Mouse (Mus musculus): ENCODE measurements around the gene Clec4n. TPM values are rescaled to one million over a fixed set of nuclear protein-coding genes. Genes with fewer than 3 reads are reported as not detected.
"Not testable (repeated sequence)": the region's sequence is repeated elsewhere in the genome, so short reads cannot be mapped to it uniquely, and the experiment has no call there.

The Clec4n gene
- polyA plus RNA-seq, 1 experiment from 2014 or later: 5.1 TPM

- H3K9me3 ChIP-seq (ENCODE audit: control insufficient read depth, low read length); H3K4me1 ChIP-seq (ENCODE audit: control insufficient read depth, insufficient read depth, low read length); H3K4me3 ChIP-seq (ENCODE audit: low read length); ATAC-seq; H3K9ac ChIP-seq (ENCODE audit: low read depth, low read length); H3K27me3 ChIP-seq (replicated peaks; ENCODE audit: control insufficient read depth, insufficient read depth, low read length); H3K4me2 ChIP-seq (ENCODE audit: low read depth, low read length); H3K36me3 ChIP-seq (ENCODE audit: control insufficient read depth, insufficient read depth, low read length); H3K27ac ChIP-seq (ENCODE audit: low read length): not testable (repeated sequence)
- 81% methylated on average over 2 of the region's 2 CpGs for WGBS
Measured at GRCm38 (mm10) chr6:123248862-123249261, 19.2 kb downstream of the Clec4n start.

- H3K4me2 ChIP-seq (ENCODE audit: low read depth, low read length): no peak overlapping the region
- H3K4me1 ChIP-seq (ENCODE audit: control insufficient read depth, insufficient read depth, low read length): no peaks in the 10 kb centered on the region
- H3K9ac ChIP-seq (ENCODE audit: low read depth, low read length): no peak overlapping the region
- no peaks in the 10 kb centered on the region for H3K9me3 ChIP-seq (ENCODE audit: control insufficient read depth, low read length)
- no peak overlapping the region for H3K27ac ChIP-seq (ENCODE audit: low read length)
- no peak overlapping the region for H3K4me3 ChIP-seq (ENCODE audit: low read length)
- H3K27me3 ChIP-seq (replicated peaks; ENCODE audit: control insufficient read depth, insufficient read depth, low read length): no peaks in the 10 kb centered on the region
- H3K36me3 ChIP-seq (ENCODE audit: control insufficient read depth, insufficient read depth, low read length): no peaks in the 10 kb centered on the region
- ATAC-seq: no peak
Measured at GRCm38 (mm10) chr6:123252735-123253134, 23.1 kb downstream of the Clec4n start.

- no peak overlapping the region for H3K9ac ChIP-seq (ENCODE audit: low read depth, low read length)
- no peaks in the 10 kb centered on the region for H3K4me1 ChIP-seq (ENCODE audit: control insufficient read depth, insufficient read depth, low read length)
- H3K27ac ChIP-seq (ENCODE audit: low read length): no peak overlapping the region
- no peak overlapping the region for H3K4me3 ChIP-seq (ENCODE audit: low read length)
- no peaks in the 10 kb centered on the region for H3K36me3 ChIP-seq (ENCODE audit: control insufficient read depth, insufficient read depth, low read length)
- H3K27me3 ChIP-seq (replicated peaks; ENCODE audit: control insufficient read depth, insufficient read depth, low read length): no peaks in the 10 kb centered on the region
- 66% methylated on average over 3 of the region's 3 CpGs for WGBS
- H3K4me2 ChIP-seq (ENCODE audit: low read depth, low read length): no peak overlapping the region
- no peaks in the 10 kb centered on the region for H3K9me3 ChIP-seq (ENCODE audit: control insufficient read depth, low read length)
- ATAC-seq: no peak
Measured at GRCm38 (mm10) chr6:123258946-123259345, 29.3 kb downstream of the Clec4n start.

- no peaks in the 10 kb centered on the region for H3K27me3 ChIP-seq (replicated peaks; ENCODE audit: control insufficient read depth, insufficient read depth, low read length)
- no peak overlapping the region for H3K27ac ChIP-seq (ENCODE audit: low read length)
- H3K9ac ChIP-seq (ENCODE audit: low read depth, low read length): no peak overlapping the region
- ATAC-seq: no peak
- no peaks in the 10 kb centered on the region for H3K9me3 ChIP-seq (ENCODE audit: control insufficient read depth, low read length)
- no peak overlapping the region for H3K4me2 ChIP-seq (ENCODE audit: low read depth, low read length)
- no peaks in the 10 kb centered on the region for H3K4me1 ChIP-seq (ENCODE audit: control insufficient read depth, insufficient read depth, low read length)
- WGBS: 82% methylated on average over 4 of the region's 4 CpGs
- H3K4me3 ChIP-seq (ENCODE audit: low read length): no peak overlapping the region
- H3K36me3 ChIP-seq (ENCODE audit: control insufficient read depth, insufficient read depth, low read length): no peaks in the 10 kb centered on the region
Measured at GRCm38 (mm10) chr6:123259889-123260603, 30.4 kb downstream of the Clec4n start.

- no peaks in the 10 kb centered on the region for H3K36me3 ChIP-seq (ENCODE audit: control insufficient read depth, insufficient read depth, low read length)
- no peaks in the 10 kb centered on the region for H3K4me1 ChIP-seq (ENCODE audit: control insufficient read depth, insufficient read depth, low read length)
- ATAC-seq: no peak
- H3K9ac ChIP-seq (ENCODE audit: low read depth, low read length): no peak overlapping the region
- no peak overlapping the region for H3K4me2 ChIP-seq (ENCODE audit: low read depth, low read length)
- no peaks in the 10 kb centered on the region for H3K9me3 ChIP-seq (ENCODE audit: control insufficient read depth, low read length)
- H3K27me3 ChIP-seq (replicated peaks; ENCODE audit: control insufficient read depth, insufficient read depth, low read length): no peaks in the 10 kb centered on the region
- no peak overlapping the region for H3K27ac ChIP-seq (ENCODE audit: low read length)
- no peak overlapping the region for H3K4me3 ChIP-seq (ENCODE audit: low read length)
- 78% methylated on average over 1 of the region's 1 CpGs for WGBS
Measured at GRCm38 (mm10) chr6:123260868-123261267, 31.2 kb downstream of the Clec4n start.

GRCm38 (mm10) chr6:123261555-123262161, 32.0 kb downstream of the Clec4n start, which contains the start of gene Clec4d:
Gene Clec4d (plus strand): TSS chr6:123262111.
- WGBS: 63% methylated on average over 4 of the region's 4 CpGs
- ATAC-seq: no peak
- no peaks in the 10 kb centered on the region for H3K27me3 ChIP-seq (replicated peaks; ENCODE audit: control insufficient read depth, insufficient read depth, low read length)
- no peak within 1 kb of the TSS for H3K4me3 ChIP-seq (ENCODE audit: low read length)
- H3K4me2 ChIP-seq (ENCODE audit: low read depth, low read length): no peak within 1 kb of the TSS
- H3K27ac ChIP-seq (ENCODE audit: low read length): no peak within 1 kb of the TSS
- no peaks in the 10 kb centered on the region for H3K36me3 ChIP-seq (ENCODE audit: control insufficient read depth, insufficient read depth, low read length)
- H3K9ac ChIP-seq (ENCODE audit: low read depth, low read length): no peak within 1 kb of the TSS
- H3K4me1 ChIP-seq (ENCODE audit: control insufficient read depth, insufficient read depth, low read length): no peaks in the 10 kb centered on the region
- H3K9me3 ChIP-seq (ENCODE audit: control insufficient read depth, low read length): no peaks in the 10 kb centered on the region

GRCm38 (mm10) chr6:123264194-123264593, 34.6 kb downstream of the Clec4n start:
- ATAC-seq: no peak
- Histone ChIP-seq H3K4me3 (ENCODE audit: low read length) (no peak overlapping the region), H3K4me2 (ENCODE audit: low read depth, low read length) (no peak overlapping the region), H3K27ac (ENCODE audit: low read length) (no peak overlapping the region), H3K4me1 (ENCODE audit: control insufficient read depth, insufficient read depth, low read length) (no peaks in the 10 kb centered on the region), H3K27me3 (replicated peaks; ENCODE audit: control insufficient read depth, insufficient read depth, low read length) (no peaks in the 10 kb centered on the region), H3K36me3 (ENCODE audit: control insufficient read depth, insufficient read depth, low read length) (no peaks in the 10 kb centered on the region), H3K9ac (ENCODE audit: low read depth, low read length) (no peak overlapping the region), H3K9me3 (ENCODE audit: control insufficient read depth, low read length) (no peaks in the 10 kb centered on the region)
- 93% methylated on average over 3 of the region's 3 CpGs for WGBS

- no peaks in the 10 kb centered on the region for H3K27me3 ChIP-seq (replicated peaks; ENCODE audit: control insufficient read depth, insufficient read depth, low read length)
- WGBS: 86% methylated on average over 4 of the region's 4 CpGs
- no peak overlapping the region for H3K9ac ChIP-seq (ENCODE audit: low read depth, low read length)
- ATAC-seq: no peak
- no peak overlapping the region for H3K4me2 ChIP-seq (ENCODE audit: low read depth, low read length)
- no peak overlapping the region for H3K27ac ChIP-seq (ENCODE audit: low read length)
- H3K9me3 ChIP-seq (ENCODE audit: control insufficient read depth, low read length): no peaks in the 10 kb centered on the region
- H3K4me1 ChIP-seq (ENCODE audit: control insufficient read depth, insufficient read depth, low read length): no peaks in the 10 kb centered on the region
- H3K36me3 ChIP-seq (ENCODE audit: control insufficient read depth, insufficient read depth, low read length): no peaks in the 10 kb centered on the region
- H3K4me3 ChIP-seq (ENCODE audit: low read length): no peak overlapping the region
Measured at GRCm38 (mm10) chr6:123265809-123266208, 36.2 kb downstream of the Clec4n start.

GRCm38 (mm10) chr6:123266945-123267344, 37.3 kb downstream of the Clec4n start:
- no peak overlapping the region for H3K9ac ChIP-seq (ENCODE audit: low read depth, low read length)
- H3K9me3 ChIP-seq (ENCODE audit: control insufficient read depth, low read length): no peaks in the 10 kb centered on the region
- WGBS: 72% methylated on average over 5 of the region's 5 CpGs
- no peak overlapping the region for H3K4me3 ChIP-seq (ENCODE audit: low read length)
- H3K27me3 ChIP-seq (replicated peaks; ENCODE audit: control insufficient read depth, insufficient read depth, low read length): no peaks in the 10 kb centered on the region
- ATAC-seq: no peak
- H3K4me1 ChIP-seq (ENCODE audit: control insufficient read depth, insufficient read depth, low read length): no peaks in the 10 kb centered on the region
- H3K36me3 ChIP-seq (ENCODE audit: control insufficient read depth, insufficient read depth, low read length): no peaks in the 10 kb centered on the region
- H3K4me2 ChIP-seq (ENCODE audit: low read depth, low read length): no peak overlapping the region
- no peak overlapping the region for H3K27ac ChIP-seq (ENCODE audit: low read length)
